Mouse (Mus musculus): ENCODE measurements around the gene Ptpn1.
A peak's percentile ranks its signal among the peaks of the same experiment; 100 is the strongest.

Gene Ptpn1

DNA sequence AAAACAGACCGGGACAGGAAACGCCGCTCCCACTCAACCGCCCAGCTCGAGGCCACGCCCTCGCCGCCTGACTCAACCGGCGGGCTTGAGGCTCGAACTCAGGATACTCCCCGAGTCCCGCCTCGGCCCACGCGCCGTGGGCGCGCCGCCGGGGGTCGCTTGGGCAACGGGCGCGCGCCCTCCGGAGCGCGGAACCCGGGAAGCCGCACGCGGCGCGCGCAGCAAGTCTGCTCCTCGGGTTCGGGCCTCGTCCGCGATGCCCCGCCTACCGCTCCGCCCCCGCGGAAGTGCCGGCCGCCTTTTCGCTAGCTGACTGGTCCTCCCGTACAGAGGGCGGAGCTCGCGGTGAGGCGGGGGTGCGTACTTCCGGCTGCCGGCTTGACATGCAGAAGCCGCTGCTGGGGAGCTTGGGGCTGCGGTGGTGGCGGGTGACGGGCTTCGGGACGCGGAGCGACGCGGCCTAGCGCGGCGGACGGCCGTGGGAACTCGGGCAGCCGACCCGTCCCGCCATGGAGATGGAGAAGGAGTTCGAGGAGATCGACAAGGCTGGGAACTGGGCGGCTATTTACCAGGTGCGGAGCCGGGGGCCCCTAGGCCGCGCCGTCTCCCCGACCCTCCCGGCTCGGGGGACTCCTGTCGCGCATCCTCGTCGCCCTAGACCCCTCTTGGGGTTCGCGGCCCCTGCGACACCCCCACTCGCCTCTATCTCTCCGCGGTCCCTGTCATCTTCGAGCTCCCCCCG lies at the start of gene Ptpn1:
Ptpn1 (plus strand) TSS at position 73 of the 742 bp plus-strand sequence.
- peak; percentile 99 to 100 for DNase-seq

DNA sequence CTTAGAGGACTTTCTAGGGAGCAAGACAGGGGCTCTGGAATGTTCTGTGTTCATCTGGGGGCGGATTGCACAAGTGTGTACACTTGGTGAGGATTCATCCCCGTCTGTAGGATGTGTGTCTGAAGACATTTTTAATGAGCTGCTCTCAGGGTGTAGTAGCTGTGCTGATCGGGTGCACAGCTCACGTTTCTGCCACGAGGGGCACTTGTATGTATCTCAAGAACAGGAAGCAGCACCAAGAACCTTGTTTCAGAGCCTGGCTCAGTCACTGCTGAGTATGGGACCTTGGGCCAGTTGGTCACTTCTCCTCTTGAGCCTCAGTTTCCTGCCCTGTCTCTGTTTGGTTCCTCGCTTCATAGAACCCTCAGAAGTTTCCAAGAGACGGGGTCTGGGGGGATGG lies 45.4 kb upstream of the Ptpn1 start:
- no peak for DNase-seq

DNA sequence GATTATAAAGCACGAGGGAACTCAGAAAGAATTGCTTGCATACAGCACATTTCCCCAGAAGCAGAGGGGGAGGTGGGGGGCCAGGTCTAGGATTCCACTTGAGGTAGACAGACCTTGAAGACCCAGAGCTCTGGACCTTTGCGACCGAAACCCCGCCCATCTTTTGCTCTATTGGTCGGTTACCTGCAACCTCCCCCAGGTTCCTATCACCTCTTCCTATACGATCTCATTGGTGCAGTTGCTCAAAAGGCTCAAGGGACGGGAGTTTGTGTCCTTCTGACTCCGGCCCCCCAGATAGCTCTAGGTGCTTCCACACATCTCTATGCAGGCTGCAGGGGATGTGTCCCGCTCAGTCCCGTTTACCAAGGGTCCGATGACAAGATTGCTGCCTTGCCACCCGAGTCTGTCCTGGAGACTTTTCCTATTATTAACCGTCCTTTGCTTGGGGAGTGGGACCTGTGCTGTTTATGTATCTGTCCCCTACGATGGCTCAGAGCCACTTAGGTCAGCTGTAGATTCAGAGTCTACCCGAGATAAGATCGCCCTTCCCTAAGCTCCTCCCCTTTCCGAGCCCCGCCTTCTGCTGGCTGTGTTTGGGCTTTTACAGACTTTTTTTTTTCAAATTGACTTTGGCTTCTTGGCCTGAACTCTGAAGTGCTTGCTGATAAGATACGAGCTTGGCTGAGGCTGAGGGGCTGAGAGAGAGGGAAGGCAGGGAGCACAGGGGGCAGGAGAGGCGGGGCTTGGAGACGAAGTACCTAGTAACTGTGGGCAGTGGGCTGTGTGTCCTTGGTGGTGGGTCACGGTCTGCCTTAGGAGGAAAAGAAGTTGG lies 44.1 kb upstream of the Ptpn1 start:
- peak; percentile 44 to 52 for DNase-seq

DNA sequence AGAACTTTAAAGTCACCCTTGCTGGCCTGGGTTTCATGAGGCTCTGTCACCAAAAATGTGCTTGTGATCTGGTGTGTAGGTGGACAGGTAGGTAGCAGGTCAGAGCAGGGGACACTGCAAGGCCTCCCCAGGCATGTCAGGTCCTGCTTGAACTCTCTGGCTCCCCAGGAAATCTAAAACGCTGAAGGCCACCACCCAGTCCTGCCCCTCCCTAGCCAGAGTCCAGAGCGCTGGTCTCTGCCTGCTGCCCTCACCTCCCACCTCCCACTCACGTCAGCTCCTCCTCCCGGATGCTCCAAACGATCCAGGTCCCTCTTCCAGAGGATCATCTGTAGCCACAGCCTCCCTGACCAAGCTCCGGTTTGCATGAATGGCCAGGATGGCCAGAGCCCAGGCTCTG lies 43.0 kb upstream of the Ptpn1 start:
- no peak for DNase-seq

DNA sequence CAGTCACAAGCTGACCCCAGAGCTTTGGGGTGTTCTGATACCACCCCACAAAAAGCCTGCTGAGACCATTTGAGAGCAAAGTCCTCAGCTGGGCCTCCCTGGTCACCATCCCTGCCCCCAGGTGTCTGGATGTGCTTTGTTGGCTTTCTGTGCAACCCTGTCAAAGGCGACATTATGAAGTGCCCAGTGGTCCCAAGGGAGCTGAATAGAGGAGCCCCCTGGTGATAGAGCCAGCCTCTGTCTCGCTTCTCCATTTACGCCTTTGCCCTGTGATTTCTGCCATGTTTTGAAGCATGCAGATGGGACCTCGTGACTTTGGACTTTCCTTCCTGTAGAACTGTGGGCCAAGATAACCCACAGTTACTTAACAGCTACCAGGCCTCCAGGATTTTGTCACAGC lies 42.0 kb upstream of the Ptpn1 start:
- no peak for DNase-seq

DNA sequence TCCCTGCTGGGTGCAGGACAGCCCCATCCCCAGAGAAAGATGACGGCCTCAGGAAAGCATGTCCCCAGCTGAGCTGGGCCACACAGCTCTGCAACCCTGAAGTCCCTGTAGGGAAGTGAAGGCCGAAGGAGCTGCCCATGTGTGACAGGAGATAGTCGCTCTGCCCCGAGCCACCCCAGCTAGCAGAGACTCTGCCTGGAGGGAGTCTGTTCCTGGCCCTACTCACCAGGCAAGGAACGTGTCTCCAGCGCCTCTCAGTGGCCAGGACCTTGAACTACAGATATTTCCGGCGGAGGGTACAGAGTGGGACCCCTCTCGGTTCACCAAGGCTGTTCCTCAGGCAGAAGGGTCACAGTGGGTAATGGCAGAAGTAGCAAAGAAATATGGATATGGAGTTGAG lies 39.9 kb upstream of the Ptpn1 start:
- DNase-seq: peak; percentile 61 to 63

DNA sequence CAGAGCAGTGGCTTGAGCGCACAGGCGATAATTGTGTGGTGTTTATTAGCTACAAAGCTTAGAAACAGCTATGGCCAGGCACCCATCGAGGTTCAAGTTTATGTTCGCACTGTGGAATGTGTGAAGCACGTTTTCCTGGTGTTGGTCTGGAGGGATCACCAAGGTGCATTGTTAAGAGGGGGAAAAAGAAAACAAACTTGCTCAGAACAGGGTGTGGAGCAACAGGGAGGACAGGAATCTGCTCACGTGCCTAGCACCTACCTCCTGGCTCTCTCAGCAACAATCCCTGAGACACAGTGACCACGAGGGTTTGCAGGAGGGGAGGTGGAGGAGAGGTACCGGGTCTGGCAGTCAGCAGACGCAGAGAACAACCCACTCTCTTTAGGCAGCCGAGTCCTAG lies 38.2 kb upstream of the Ptpn1 start:
- no peak for DNase-seq

DNA sequence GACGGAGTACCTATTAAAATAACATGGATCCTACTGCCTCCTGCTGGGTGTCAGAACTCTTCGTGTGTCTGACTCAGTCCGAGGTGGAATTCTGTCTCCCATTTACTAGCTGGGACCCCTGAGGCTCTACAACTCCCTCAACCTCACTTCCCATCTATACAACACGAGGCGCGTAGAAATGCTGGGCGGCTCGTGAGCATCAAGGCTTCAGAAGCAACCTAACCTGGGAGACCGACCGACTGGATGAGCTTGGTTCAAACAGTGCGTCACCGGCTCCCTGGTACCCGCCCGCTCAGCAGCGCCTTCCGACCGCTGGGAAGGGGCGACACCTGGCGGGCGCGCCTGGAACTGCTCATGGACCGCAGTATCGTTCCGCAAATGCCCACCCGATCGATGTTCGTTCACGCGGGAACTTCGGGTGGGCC lies 36.9 kb upstream of the Ptpn1 start:
- DNase-seq: peak; percentile 81 to 82

DNA sequence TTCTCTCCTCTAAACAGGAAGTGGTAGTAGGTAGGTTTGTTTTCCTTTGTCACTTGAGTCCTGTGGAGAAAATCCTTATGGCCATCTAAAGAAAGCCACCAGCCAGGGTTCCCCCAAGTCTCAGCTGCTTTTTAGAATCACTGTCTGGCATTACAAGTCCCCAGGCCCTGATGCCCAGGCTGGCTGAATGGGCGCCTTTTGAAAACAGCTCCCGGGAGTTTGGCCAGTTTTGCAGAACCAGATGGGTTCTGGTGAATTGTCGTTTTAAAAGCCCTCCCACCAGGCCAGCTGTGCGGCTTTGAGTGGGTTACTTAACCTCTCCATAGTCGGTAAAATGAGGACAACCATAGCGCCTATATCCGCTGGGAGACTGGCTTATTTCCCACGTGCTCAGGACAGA lies 34.0 kb upstream of the Ptpn1 start:
- no peak for DNase-seq

DNA sequence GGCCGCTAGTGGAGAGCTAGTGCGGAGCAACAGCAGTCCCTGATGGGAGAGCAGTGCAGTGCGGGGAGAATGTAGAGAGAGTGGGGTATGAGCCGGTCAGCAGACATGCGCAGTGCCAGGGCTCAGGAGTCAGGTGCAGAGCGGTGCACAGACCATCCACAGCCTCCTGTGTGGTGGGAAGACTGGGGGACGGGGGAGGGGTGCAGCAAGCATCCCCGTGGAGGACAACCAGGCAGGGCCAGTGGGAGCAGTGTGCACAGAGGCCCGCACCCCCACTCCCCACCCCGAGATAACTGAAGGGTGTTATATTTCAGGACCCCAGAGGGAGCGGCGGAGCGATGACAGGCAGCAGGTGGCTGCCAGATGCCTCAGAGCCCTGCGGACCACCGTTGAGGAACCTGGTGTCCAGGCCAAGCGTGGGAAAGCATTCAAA lies 31.9 kb upstream of the Ptpn1 start:
- no peak for DNase-seq

DNA sequence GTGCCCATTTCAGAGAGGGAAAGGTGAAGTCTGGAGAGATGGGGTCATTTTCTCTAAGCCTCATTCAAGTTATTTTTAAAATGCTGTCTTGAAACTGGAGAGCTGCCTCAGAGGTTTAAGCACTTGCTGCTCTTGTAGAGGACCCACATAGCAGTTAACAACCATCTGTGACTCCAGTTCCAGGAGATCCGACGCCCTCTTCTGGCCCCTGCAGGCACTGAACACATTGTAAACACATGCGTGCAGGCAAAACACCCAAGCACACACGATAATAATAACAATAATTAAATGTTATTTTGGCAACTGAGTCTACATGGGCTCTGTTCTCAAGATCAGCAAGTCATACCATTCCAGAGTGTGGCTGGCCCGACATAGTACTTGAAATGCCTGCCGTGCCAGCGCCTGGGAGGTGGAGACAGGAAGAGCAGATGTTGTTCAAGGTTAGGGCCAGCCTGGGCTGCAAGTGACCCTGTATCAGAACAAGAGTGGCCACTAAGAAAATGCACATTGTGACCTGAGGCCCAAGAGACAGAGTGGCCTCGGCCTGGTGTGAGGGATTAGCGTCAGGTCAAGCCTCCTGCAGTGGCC lies 29.6 kb upstream of the Ptpn1 start:
- DNase-seq: no peak

DNA sequence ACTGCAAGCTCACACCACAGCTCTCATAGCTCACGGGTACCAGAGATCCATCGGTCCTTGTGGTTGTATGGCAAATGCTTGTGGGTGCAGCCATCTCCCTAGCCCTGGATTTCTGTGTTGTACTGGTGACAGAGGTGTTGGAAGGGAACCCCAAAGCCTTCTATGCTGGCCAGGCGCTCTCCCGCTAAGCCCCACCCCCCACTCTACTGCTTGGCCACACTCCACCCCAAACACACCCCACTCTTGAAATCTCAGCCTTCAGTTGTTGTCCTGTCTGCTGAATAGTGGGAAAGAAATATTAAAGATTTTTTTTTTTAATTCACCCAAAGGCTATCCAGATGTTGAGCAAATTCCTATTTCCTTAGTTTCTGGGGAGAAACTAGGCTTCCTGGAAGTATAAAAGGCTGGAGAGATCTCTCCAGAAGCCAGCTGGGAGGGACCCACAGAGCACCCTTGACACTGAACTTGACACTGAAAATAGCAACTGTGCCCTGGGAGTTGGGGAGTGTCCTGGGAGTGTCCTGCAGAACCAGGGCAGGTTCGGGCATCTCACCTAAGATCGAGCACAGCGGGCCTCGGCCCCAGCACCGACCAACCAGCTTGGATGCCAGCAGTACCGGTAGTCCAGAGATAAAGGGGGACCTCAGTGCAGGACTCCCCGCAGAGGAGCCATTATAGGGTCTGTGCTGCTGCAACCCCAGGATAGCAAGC lies 28.5 kb upstream of the Ptpn1 start:
- DNase-seq: no peak

DNA sequence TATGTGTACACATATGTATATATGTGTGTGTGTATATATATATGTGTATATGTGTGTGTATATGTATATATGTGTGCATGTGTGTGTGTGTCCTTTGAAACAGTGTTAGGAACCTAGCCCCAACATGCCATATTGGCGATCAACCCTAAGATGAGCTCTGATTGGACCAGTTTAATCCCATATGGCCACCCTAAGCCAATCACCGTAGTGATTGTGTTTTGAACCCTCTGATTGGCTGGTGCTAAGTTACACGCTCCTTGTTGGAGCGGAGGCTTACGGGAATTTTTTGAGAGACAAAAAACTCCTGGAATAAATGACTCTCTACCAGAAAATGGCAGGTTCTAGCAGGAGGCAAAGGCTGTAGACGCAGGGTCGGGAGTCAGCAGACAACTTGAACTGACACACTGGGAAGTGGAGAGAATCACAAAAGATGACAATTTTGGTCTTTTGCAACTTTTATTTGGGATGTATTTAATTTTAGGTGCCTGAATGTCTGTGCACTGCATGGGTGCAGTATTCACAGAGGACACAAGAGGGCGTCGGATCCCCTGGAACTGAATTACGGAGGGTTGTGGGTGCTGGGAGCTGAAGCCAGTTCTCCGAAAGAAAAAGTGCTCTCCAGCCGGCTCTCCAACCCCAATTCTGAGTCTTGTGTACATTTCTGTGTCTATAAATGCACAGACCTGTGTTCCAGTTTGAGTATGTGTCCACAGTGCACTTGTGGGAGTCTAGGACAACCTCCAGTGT lies 27.1 kb upstream of the Ptpn1 start:
- no peak for DNase-seq

DNA sequence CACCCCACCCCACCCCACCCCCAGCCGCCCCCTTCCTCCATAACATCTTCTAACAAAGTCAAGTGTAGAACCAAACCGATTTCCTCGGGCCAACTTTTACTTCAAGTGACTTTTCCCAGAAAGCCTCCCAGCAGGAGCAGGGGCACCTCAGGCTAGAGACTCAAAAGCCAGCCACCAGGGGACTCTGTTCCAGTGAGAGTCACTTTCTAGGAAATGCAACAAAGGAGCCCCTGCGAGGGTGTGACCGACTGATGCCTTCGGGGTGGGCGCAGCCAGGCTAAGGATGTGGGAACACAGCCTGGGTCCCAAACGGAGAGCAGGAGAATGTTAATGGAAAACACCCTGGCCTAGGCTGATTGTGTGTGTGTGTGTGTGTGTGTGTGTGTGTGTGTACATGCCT lies 26.3 kb upstream of the Ptpn1 start:
- DNase-seq: no peak

DNA sequence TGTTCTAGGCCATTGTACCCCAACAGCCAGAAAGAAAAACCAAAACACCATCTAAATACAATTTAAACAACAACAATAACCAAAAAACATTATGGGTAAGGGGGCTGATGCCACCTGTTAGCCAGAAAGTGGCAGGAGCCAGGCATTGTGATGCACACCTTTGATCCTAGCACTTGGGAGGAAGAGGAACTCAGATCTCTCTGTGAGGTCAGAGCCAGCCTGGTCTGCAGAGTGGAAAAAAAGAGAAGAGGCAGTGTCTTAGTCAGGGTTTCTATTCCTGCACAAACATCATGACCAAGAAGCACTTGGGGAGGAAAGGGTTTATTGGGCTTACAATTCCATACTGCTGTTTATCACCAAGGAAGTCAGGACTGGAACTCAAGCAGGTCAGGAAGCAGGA lies 25.1 kb upstream of the Ptpn1 start:
- no peak for DNase-seq

DNA sequence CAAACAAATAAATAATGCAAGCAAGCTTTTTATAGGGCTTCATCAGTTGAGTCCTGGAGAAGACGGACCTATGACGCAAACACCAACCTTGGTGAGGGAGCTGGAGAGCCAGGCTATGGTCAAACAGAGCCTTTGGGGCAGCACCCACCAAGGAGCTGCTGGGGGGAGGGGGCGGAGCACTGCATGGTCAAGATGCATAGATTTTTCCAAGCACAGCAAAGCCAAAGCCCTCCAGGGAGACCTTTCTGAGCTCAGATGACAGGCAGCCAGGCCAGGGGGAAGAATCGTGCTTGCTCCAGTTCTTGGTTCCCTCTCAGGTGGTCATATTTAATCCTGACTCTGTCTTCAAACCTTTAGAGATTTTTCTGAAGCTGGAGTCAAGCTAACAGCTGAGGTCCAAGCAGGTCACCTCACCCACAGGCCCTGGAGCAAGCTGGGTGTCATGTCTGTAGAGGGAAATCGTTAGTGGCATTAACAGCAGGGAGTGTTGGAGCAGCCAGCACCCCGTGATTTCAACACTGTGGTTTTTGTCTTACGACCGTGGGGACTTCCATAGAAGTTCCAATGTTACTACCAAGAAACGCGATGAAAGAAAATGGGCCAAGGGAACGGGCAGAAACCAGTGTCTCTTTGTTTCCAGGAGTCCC lies 22.2 kb upstream of the Ptpn1 start:
- no peak for DNase-seq

DNA sequence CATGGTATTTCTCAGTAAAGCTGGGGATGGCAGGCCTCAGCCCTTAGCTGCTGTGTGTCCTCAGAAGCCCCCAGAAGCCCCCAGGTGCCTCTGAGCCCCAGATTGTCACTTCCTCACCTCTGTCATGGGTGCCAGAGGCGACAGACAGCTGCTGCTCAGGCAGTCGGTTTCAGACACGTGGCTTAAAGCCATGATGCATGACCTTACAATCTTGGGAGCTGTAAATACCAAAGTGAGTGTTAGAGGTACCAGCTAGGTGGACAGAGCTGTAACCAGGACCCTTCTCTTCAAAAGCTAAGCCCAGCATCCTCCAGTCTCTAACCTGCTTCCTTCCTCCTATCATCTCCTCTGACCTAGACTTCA lies 21.7 kb upstream of the Ptpn1 start:
- no peak for DNase-seq

DNA sequence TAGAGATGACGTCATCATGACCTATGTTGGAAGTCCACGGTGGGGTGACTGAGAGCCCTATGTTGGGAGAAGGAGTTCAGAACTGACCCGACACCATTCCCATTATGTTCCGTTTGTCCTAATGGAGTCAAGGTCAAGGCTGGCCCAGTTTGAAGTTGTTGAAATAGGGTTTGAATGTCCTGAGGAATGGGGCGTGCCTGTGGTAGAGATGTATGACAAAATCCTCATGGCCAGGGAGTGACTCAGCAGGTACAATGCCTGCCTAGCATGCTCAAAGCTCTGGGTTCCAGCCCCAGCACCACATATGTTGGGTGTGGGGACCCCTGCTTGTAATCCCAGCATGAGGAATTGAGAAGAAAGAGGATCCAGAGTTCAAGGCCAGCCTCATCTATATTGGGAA lies 20.3 kb upstream of the Ptpn1 start:
- DNase-seq: no peak

DNA sequence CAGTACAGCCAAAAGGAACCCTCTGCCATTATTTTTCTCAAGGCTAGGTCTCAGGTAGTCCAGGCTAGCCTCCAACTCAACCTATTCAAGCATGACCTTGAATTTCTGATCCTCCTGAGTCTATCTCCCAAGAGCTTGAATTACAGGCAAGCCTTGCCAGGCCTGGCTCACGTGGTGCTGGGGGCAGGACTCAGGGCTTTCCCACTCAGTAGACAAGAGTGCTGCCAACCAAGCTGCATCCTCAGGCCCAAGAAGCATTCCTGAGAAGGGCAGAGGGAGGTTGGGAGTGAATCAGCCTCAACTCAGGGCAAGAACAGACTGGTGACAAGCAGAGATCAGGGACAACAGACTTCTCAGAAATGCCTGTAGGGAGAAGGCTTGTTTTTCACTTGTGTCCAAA lies 12.8 kb upstream of the Ptpn1 start:
- no peak for DNase-seq

DNA sequence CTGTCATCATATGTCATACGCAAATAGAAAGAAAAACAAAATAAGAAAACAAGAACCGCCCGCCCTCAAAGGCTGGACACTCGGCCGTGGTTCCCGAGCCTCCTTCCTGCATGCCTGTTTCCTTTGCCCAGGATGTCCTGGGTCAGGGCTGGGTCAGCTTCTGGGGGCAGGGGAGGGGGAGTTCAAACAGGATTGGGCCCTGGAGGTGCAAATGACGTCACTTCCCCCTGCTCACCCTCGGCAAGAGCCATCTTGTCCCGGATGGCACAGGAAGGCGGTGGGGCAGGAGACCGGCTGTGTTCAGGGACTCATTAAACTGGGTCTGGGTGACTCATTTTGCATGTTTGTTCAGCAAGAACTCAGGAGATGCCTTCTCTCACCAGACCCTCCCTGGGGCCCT lies 11.8 kb upstream of the Ptpn1 start:
- no peak for DNase-seq

DNA sequence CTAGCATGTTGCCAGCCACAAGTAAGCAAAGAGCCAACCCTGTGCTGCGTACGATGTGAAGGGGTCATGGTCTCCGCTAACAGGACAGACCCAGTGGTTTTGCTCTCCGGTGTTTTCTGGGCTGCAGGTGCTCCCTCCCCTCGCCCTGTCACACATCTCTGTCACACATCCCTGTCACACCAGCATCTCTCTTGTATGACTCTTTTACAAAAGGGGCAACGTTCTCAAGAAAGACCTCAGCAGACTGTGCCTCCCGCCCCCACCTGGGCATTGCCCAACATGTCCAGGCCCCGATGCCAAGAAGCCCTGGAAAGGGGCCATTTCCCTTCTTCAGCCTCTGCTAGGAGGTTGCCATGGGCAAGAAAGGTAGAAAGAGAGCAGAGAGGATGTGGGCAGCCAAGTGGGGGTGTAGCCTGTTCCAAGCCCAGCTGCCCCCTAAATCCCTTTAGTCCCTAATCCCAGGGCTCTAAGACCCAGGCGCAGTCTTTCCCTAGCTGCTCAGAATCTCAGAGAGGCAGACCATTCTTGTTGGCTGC lies 10.8 kb upstream of the Ptpn1 start:
- no peak for DNase-seq

DNA sequence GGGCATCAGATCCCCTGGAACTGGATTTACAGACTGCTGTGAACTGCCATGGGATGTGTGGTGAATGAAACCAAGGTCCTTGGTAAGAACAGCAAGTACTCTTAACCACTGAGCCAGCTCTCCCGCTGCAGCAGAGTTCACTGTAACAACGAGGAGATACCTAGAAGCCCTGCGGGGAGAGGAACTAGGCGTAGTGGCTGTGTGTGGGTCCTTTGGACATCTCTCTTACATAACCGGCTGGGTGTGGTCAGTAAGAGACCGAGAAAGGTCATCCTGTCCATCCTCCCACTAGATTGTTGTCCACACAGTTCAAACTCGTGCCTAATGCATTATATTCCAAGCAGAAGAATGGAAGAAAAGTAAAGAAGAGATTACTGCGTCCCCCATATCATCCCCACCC lies 10.0 kb upstream of the Ptpn1 start:
- DNase-seq: no peak
